Mouse (Mus musculus) hindbrain, embryonic 16.5 days (tissue): Measurements from ENCODE around the gene Pbx1. TPM values are rescaled to one million over a fixed set of nuclear protein-coding genes. Genes with fewer than 3 reads are reported as not detected.

ENCODE experiments used
- ATAC-seq: fragments of 200-750 bp; cut with Nextera tagmentation; 2 replicates; pipeline ENCODE4 v1.8.0; 2017; ENCODE audit warnings: moderate TSS enrichment, moderate library complexity
- H3K27ac ChIP-seq: fragments of 300-500 bp; sonication (generic); 2 replicates; pipeline ENCODE4 v1.5.1; 2014; ENCODE audit warnings: low read depth, mild to moderate bottlenecking, control low read depth, low read length, moderate library complexity
- H3K27me3 ChIP-seq: fragments of 300-500 bp; sonication (generic); replicated peaks from 2 replicates; pipeline ENCODE4 v1.6.1; 2014; ENCODE audit warnings: low read length; ENCODE audit not compliant: control insufficient read depth, insufficient read depth
- H3K36me3 ChIP-seq: fragments of 300-500 bp; sonication (generic); 2 replicates; pipeline ENCODE4 v1.6.1; 2014; ENCODE audit warnings: mild to moderate bottlenecking, low read length, moderate library complexity, mixed read lengths; ENCODE audit not compliant: control insufficient read depth, insufficient read depth
- H3K4me1 ChIP-seq: fragments of 300-500 bp; sonication (generic); 2 replicates; pipeline ENCODE4 v1.6.1; 2014; ENCODE audit warnings: low read depth, low read length; ENCODE audit not compliant: control insufficient read depth, insufficient read depth
- H3K4me2 ChIP-seq: fragments of 300-500 bp; sonication (generic); 2 replicates; pipeline ENCODE4 v1.6.1; 2014; ENCODE audit warnings: mild to moderate bottlenecking, low read length, control low read depth, moderate library complexity
- H3K4me3 ChIP-seq: fragments of 300-500 bp; sonication (generic); 2 replicates; pipeline ENCODE4 v1.5.1; 2014; ENCODE audit warnings: mild to moderate bottlenecking, low read length, control low read depth, moderate library complexity
- H3K9ac ChIP-seq: fragments of 300-500 bp; sonication (generic); 2 replicates; pipeline ENCODE4 v1.6.1; 2014; ENCODE audit warnings: low read depth, mild to moderate bottlenecking, control low read depth, low read length, moderate library complexity
- H3K9me3 ChIP-seq: fragments of 300-500 bp; sonication (generic); 2 replicates; pipeline ENCODE4 v1.6.1; 2014; ENCODE audit warnings: mild to moderate bottlenecking, low read length, moderate library complexity; ENCODE audit not compliant: control insufficient read depth
- WGBS: fragments of 180-500 bp; shearing (Covaris S2); extraction: QIAGEN DNeasy Blood & Tissue Kit; methylation state at CpG from one replicate; pipeline ENCODE4 v1.1.7; 2014; 5-methylcytosine and 5-hydroxymethylcytosine counted together
- polyA plus RNA-seq: library from polyadenylated mRNA; unstranded; fragments of >200 nt; fragmentation: Nextera tagmentation; extraction: Ambion mirVana; gene quantifications from 2 replicates; pipeline ENCODE4 v1.2.1, GENCODE M21; 2015

The Pbx1 gene
- polyA plus RNA-seq, 1 experiment from 2014 or later, result 36.0 TPM

- WGBS, result 16% methylated on average over 7 of the region's 7 CpGs
- Histone ChIP-seq H3K36me3 (no peaks in the 10 kb centered on the region), H3K4me3 (no peak overlapping the region), H3K27me3 (no peaks in the 10 kb centered on the region), H3K9me3 (no peaks in the 10 kb centered on the region), H3K9ac (peak overlapping the region; percentile 15; the same call in 1 of the 2 replicates), H3K4me1 (peaks cover 33% of the 10 kb centered on the region), H3K27ac (peak overlapping the region; percentile 44), H3K4me2 (peak overlapping the region; percentile 16)
- no peak for ATAC-seq
These were observed 190.8 kb downstream of the Pbx1 start for GRCm38 (mm10) chr1:168241316-168241715.

- Histone ChIP-seq H3K4me3 (no peak overlapping the region), H3K4me1 (peaks cover 29% of the 10 kb centered on the region), H3K27me3 (no peaks in the 10 kb centered on the region), H3K9ac (no peak overlapping the region), H3K4me2 (0 out of 2 replicates have a peak overlapping the region, but pooled peaks have one; percentile 15), H3K36me3 (no peaks in the 10 kb centered on the region), H3K9me3 (no peaks in the 10 kb centered on the region), H3K27ac (peak overlapping the region; percentile 44; the same call in 1 of the 2 replicates)
- no peak for ATAC-seq
- WGBS, result 18% methylated on average over 7 of the region's 7 CpGs
These were observed 191.2 kb downstream of the Pbx1 start for GRCm38 (mm10) chr1:168240846-168241245.

- Histone ChIP-seq H3K36me3 (no peaks in the 10 kb centered on the region), H3K4me2 (no peak overlapping the region), H3K27me3 (no peaks in the 10 kb centered on the region), H3K27ac (no peak overlapping the region), H3K4me3 (no peak overlapping the region), H3K9me3 (no peaks in the 10 kb centered on the region), H3K9ac (no peak overlapping the region), H3K4me1 (peaks cover 25% of the 10 kb centered on the region)
- ATAC-seq, result no peak
- WGBS, result 73% methylated on average over 5 of the region's 5 CpGs
These were observed 191.7 kb downstream of the Pbx1 start for GRCm38 (mm10) chr1:168240386-168240785.

GRCm38 (mm10) chr1:168236101-168236500 lies 196.0 kb downstream of the Pbx1 start:
- no peak for ATAC-seq
- H3K4me2 ChIP-seq, result no peak overlapping the region
- H3K4me1 ChIP-seq, result peaks cover 11% of the 10 kb centered on the region
- H3K9ac ChIP-seq, result no peak overlapping the region
- WGBS, result 86% methylated on average over 5 of the region's 5 CpGs
- H3K27ac ChIP-seq, result no peak overlapping the region
- no peaks in the 10 kb centered on the region for H3K27me3 ChIP-seq
- H3K4me3 ChIP-seq, result no peak overlapping the region
- no peaks in the 10 kb centered on the region for H3K36me3 ChIP-seq
- H3K9me3 ChIP-seq, result no peaks in the 10 kb centered on the region

GRCm38 (mm10) chr1:168234355-168234754 lies 197.7 kb downstream of the Pbx1 start:
- Histone ChIP-seq H3K4me2 (no peak overlapping the region), H3K9me3 (no peaks in the 10 kb centered on the region), H3K9ac (no peak overlapping the region), H3K4me1 (peaks cover 16% of the 10 kb centered on the region), H3K36me3 (no peaks in the 10 kb centered on the region), H3K27ac (no peak overlapping the region), H3K27me3 (no peaks in the 10 kb centered on the region), H3K4me3 (no peak overlapping the region)
- no peak for ATAC-seq
- 50% methylated on average over 11 of the region's 11 CpGs for WGBS

GRCm38 (mm10) chr1:168233182-168233581 lies 198.9 kb downstream of the Pbx1 start:
- WGBS, result 96% methylated on average over 1 of the region's 1 CpGs

GRCm38 (mm10) chr1:168231548-168232429 lies 200.3 kb downstream of the Pbx1 start:
- no peaks in the 10 kb centered on the region for H3K27me3 ChIP-seq
- H3K4me3 ChIP-seq, result no peak overlapping the region
- H3K4me1 ChIP-seq, result peaks cover 16% of the 10 kb centered on the region
- H3K9me3 ChIP-seq, result no peaks in the 10 kb centered on the region
- no peak overlapping the region for H3K9ac ChIP-seq
- H3K36me3 ChIP-seq, result no peaks in the 10 kb centered on the region
- WGBS, result 91% methylated on average over 11 of the region's 11 CpGs
- peak; percentile 23; the same call in 1 of the 2 replicates for ATAC-seq
- no peak overlapping the region for H3K4me2 ChIP-seq
- no peak overlapping the region for H3K27ac ChIP-seq

More at GRCm38 (mm10) chr1:168233182-168233581, 198.9 kb downstream of the Pbx1 start:
- Histone ChIP-seq H3K36me3 (no peaks in the 10 kb centered on the region), H3K4me2 (no peak overlapping the region), H3K9ac (no peak overlapping the region), H3K4me3 (no peak overlapping the region), H3K27me3 (no peaks in the 10 kb centered on the region), H3K27ac (no peak overlapping the region), H3K4me1 (peaks cover 16% of the 10 kb centered on the region), H3K9me3 (no peaks in the 10 kb centered on the region)
- no peak for ATAC-seq

- Histone ChIP-seq H3K4me2 (no peak overlapping the region), H3K4me3 (no peak overlapping the region), H3K36me3 (no peaks in the 10 kb centered on the region), H3K4me1 (peaks cover 25% of the 10 kb centered on the region), H3K27ac (no peak overlapping the region; the same call in 1 of the 2 replicates), H3K9ac (no peak overlapping the region), H3K27me3 (no peaks in the 10 kb centered on the region), H3K9me3 (no peaks in the 10 kb centered on the region)
- 22% methylated on average over 1 of the region's 1 CpGs for WGBS
- ATAC-seq, result no peak
These were observed 201.2 kb downstream of the Pbx1 start for GRCm38 (mm10) chr1:168230858-168231257.

GRCm38 (mm10) chr1:168230134-168230533 lies 201.9 kb downstream of the Pbx1 start:
- Histone ChIP-seq H3K9me3 (no peaks in the 10 kb centered on the region), H3K27me3 (no peaks in the 10 kb centered on the region), H3K9ac (no peak overlapping the region), H3K4me2 (no peak overlapping the region), H3K36me3 (no peaks in the 10 kb centered on the region), H3K4me1 (peaks cover 31% of the 10 kb centered on the region), H3K4me3 (no peak overlapping the region), H3K27ac (no peak overlapping the region)
- 60% methylated on average over 4 of the region's 4 CpGs for WGBS
- ATAC-seq, result no peak
